Mouse (Mus musculus) monocyte, adult 2 months (primary cell): ENCODE data around the gene Crabp1.
A peak's percentile ranks its signal among the peaks of the same experiment; 100 is the strongest.

Experiments
- DNase-seq, 2 experiments: peaks; one replicate each; pipeline ENCODE4 v3.0.0; 2022; ENCODE audit warnings: low spot score in 2 of 2, low read depth in 1 of 2

Gene Crabp1

DNA sequence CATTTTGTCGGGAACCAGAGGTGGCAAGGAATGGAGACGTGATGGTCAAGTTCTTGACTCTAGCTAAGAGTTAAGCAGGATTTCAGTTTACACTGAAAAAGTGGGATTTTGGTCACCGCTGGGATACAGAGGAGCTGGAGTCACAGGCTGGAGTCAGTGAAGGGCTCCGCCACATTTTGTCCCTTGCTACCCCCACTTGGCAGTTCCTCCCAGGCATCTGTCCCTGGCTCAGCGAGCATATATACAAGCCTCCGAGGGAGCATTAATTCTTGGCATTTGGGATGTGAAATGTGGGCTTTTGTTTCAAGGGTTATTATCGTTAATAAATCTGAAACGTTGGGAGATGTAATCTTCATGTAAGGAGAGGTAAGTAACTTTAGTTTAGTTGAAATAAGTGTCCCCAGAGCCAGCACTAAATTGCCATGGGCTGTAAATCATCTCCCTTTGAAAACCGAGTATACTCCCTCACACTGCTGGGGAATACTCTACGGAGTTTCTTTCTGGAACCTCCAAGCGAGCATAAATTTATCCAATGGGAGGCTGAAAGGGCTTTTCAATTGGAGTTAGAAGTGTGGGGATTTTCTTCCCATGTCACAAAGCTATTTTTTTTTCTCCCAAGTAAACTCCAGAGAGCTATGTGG is 5.7 kb downstream of the Crabp1 start:
- DNase-seq = no peak

DNA sequence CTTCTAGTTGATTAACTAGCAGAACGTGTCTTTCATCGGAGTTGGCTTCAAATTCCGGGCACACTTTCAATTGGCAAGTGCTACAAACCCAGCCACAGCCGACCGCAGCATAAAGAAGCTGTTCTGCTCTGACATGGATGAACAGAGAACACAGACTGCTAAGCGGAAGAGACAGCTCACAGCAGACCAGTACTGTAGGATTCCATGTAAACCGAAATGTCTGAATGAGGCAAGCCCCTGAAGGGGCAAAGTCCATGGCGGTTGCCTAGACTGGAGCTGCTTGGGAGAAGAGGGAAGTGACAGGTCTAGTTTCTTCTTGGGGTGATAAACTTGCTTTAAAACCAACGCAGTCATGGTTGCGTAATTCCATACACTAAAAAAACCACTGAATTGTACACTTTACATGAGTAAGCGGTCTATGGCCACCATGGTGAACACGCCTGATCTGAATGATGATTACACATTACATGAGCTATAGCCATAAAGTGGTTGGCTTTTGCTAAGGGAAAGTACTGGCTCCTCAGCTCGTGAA is 12.0 kb downstream of the Crabp1 start:
- DNase-seq = peak in 1 of 2 experiments; percentile 5

DNA sequence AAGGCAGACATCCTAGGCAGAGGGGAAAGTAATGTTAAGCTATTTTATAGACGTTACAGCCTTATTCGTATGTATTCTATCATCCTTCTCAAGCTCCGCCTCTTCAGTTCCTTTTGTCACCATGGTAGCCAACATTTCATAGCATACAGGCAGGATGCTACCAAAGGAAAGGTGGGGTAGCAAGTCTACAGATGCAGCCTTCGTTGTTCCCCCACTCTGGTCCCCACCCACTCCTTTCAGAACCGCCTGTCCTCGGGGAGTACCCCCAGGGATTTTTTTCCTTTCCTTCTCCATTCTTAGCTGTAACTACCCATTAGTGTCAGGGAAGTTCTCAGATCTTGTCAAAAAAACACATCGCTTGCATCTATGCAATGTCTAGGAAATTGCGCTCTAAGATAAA is 14.7 kb downstream of the Crabp1 start:
- DNase-seq = no peak

DNA sequence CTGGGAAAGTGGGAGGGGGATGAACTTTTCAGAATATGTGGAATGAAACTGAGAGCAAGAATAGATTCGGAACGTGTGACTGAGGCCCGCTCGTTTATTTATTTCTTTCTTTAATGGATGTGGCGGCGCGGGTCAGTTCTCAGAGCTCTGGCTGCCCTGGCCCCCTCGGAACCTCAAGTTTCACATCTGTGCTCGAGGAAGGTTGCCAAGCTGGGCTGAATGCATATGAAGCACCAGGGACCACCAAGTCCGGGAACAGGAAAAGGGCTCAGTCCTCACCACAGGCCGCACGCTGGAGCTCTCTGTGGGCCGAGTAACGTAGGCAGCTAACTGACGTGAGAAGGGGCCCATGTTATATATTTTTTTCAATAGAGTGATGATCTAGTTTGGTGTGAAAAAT is 18.0 kb downstream of the Crabp1 start:
- DNase-seq = no peak

DNA sequence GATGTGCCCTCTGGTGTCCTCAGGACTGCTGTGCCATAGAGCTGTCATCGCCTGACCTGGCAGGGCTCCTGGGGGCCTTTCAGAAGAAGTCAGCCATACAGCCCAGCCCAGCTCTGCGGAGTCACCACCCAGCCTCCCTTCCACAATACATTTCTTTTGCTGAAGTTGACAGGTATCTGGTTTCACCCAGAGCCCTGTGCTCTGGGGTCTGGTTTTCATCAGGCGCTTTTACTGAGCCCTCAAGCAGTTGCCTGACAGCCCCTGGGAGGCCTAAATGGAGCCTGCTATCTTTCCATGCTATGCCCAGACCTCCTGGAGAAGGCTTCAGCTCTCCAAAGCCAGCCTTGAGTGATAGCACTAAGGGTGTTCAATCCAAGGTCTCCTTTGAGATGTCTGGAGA is 19.5 kb downstream of the Crabp1 start:
- no peak for DNase-seq

DNA sequence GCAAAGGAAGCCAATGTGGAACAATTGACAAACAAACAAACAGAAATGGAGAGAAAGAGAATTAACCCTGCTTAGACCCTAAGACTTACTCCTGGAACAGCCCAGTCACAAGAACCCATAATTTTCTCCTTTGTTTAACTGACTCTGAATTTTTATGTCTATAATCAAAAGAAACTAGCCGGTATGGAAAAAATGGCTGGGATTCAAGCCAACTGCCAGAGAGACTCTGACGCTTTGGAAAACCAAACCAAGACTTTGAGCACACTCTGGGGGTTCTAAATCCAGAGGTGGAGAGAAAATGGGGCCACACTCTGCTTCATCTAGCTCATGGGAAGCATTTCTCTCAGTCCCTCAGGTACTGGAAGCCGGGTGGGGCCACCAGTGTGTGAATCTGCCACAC is 20.7 kb downstream of the Crabp1 start:
- DNase-seq = no peak

DNA sequence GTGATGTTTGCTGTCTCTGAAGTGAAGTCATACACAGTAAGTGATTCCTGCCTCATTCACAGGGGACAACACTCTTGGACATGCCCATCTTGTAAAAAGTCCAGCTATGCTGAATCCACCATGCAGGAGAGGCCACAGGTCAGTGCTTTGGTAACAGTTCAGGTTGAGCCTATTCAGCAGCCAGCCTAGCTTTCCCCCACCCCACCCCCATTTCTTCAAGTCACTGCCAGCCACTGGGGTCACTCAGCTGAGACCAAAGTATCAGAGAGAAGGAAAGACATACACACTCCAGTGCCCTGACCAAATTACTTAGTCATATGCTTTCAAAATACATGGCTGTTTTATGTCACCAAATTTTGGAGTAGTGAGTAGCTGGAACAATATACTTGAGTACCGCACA is 21.5 kb downstream of the Crabp1 start:
- DNase-seq = no peak

DNA sequence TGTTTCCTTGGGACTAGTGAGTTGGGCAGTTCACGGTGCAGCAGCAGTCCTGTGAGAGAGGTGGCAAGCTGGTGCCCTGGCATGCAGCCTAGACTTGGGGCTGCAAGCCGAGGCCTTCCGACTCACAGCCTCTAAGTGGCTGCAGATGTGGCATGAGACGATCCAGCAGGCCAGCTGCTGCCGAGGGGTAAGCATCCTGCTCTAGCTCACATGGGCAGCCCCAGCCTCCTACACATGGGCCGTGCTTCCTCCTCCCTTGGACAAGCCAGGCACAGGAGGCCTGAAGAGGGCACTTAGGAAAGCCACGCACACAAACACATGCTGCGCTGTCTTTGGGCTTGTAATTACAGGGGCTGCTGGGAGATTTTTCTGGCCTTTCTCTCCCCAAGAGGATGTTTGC is 23.2 kb downstream of the Crabp1 start:
- DNase-seq = no peak

DNA sequence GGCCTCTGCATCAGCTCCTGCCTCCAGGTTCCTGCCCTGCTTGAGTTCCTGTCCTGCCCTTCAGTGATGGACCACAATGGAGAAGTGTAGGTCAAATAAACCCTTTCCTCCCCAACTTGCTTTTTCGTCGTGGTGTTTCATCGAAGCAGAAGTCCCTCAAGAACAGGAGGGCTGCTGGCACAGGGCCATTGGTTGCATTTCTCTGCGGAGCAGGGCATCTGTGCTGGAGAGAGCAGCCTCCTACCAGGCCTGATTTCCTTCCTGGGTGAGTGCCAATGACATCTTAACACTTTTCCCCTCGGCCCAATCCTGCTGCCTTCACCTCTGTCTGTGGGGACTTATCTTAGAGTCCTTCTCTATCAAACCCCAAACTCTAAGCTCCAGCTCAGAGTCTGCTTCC is 25.7 kb downstream of the Crabp1 start:
- no peak for DNase-seq

DNA sequence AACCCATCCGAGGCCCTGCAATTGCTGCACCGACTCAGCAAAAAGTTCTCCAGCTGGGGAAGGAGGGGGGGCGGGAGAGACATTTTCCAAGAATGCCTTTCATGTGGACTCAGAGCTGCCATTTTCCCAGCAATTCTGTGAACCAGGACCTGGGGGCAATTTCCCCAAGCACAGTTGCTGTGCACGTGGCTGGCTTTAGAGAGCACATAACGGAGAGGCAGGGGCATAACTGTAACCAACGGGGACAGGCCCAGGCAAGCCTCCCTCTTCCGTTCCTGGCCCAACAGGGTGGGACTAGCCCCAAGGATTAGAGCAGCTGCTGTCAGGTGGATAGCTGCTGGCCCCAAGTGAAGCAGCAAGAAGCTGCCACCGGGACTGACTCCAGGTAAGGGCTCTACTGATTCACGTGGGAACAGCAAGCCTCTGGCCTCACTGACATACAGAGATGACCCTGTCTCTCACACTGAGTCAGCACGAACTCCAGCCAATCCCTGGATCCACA is 37.0 kb downstream of the Crabp1 start:
- DNase-seq = no peak

DNA sequence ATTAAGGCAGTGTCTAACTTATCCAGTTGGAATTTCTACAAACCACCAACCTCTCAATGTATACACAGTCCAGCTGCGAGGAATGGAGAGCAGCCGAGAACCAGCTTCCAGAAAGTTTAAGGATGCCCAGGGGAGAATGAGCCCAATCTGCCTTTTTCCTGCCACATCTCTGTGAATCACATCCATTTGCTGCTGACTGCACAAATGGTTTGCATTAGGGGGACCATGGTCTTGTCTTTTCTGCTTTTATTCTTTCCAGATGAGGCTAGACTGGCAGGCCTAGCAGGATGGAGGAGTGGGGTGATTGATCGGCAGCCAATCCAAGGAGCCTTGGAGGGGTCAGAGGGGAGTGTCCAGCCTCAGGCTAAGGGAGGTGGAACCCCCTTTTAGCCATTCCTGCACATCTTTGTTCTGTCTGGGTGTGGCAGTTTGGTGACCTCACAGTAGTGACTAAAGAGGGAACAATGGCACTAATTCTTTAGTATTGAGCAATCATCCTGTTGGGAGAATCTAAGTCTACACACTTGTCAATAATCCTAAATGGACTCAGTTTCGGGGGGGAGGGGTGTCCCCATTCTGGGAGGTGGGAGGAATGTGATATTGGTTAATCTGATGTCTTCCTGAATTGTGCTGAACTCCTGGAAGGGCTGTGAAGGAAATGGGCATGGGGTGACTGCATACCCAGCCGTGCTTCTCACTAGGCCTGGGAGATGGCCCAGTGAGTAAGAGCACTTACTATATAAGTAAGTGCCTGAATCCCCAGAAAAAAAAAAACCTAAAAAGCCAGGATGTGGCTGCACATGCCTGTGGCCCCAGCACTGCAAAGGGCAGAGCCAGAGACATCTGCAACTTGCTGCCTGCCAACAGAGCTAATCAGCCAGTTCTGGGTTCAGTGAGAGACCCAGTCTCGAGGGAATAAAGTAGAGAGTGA is 38.5 kb downstream of the Crabp1 start:
- DNase-seq = no peak

DNA sequence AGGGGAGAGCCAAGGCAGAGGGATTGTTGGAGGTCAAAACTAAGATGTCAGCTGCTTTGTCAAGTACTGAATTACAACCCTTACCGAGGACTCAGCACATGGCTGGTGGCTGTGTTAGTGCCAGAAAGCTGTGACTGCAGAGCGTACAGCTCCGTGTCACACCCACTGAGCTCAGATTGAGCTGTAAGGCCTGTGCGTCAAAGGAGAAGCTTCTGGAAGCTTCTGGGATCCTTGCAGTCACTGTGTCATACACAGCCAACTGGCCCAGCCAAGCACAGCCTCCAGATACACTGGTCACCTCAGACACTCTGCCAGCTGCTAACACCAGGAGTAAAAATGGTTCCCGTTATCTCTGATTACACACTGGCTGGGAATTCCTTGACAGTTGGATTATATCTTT is 39.8 kb downstream of the Crabp1 start:
- DNase-seq = no peak

DNA sequence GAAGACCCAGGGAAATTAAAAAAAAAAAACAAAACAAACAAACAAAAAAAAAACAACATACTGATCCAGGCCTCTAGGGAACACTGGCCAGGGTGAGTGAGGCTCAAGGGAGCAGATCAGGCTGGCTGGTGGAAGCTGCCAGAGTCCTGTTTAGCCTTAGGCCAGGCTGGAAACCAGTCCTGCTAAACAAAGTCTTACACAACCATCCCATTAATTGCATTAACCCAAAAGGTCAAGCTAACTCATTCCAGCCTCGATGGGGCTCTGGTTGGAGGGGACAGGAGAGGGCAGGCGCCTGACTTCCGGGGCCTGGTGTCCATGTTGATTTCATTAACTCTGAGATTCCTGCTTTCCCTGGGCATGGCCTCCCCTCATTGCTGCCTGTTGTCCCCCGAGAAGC is 43.2 kb downstream of the Crabp1 start:
- DNase-seq = no peak

DNA sequence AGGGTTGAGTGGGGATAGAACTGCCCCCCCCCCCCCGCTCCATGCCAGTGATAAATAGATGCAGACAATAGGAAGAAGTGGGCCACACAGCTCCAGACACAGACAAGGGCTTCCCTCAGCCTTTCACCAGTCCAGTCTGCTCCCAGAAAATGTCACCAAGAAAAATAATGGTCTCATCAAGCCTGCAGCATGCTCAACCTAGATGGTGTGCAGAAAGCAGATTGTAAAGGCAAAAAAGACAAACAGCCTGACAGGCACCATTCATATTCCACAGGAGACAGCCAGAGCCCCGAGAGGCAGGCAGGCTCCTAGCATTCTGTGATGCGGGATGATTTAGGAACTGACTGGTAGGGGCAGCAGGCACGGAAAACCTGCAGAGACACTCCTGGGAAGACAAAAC is 45.4 kb downstream of the Crabp1 start:
- no peak for DNase-seq

DNA sequence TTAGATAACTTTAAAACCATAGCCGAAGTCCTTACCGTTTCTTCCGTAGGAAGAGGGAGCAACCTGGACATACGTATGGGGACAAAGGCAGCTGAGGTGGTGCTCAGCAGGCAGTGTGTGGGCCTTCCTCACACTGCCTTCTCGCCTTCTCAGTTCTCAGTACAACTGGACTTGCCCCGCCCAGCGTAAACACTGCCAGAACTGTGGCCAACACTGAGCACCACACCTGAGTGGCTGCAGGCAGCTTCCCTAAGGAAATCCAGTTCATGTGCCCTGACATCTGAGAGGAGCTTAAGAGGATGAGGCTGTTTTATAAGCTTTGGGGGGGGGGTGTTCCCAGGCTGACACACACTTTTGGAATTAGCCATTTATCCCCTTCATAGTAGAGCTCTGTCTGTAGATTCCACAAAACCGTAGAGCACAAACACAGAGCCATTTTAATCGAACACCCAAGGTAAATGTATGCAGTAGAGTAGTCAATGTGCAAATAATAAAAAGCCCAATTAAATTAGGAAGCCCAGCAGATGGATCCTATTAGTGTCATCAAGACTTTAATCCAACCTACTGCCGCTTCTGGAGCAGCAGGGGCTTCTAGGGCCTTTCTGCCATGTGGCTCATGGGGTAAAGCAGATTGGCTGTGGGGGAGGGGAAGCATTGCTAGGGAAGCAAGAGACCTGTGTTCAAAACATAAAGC is 52.1 kb downstream of the Crabp1 start:
- DNase-seq = no peak

DNA sequence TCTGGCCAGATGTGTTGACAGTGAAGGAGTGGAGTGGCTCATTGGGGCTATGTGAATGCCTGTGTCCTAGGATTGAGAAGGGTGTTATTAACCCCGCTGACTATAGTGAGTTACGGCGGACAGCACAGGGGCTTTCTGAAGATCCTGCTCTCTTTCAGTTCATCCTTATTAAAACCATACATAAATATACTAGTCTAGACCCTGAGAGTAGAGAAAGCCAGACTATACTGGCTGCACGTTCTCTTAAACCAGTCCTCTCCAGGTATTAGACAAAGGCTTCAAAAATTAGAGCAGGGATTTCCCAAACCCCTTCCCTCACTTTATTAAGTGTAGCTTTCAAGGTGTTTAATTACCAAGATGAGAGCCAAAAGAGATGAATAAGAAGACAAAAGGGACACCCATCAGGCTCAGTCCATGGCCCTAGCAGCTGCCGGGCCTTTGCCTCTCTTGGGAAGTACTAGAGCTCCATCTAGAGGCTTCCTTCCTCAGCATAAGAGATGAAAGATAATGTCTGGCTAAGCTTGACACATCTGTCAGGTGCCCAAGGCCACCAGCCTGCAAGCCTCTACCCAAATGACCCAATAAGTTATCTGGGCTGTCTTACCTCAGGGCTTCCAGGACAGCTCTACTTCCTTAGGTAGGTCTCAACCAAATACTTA is 57.0 kb downstream of the Crabp1 start:
- DNase-seq = no peak
